Mouse (Mus musculus) embryo, embryonic 10 days (tissue): ENCODE results near the gene Adgrf3.
A peak's percentile ranks its signal among the peaks of the same experiment; 100 is the strongest.

ENCODE experiments used
- DNase-seq: peaks from one replicate; pipeline ENCODE4 v3.0.0-alpha.2; 2015; ENCODE audit warnings: low spot score

The Adgrf3 gene

GRCm38 (mm10) chr5:30202221-30202620 is 3.3 kb downstream of the Adgrf3 start:
- no peak for DNase-seq

DNA sequence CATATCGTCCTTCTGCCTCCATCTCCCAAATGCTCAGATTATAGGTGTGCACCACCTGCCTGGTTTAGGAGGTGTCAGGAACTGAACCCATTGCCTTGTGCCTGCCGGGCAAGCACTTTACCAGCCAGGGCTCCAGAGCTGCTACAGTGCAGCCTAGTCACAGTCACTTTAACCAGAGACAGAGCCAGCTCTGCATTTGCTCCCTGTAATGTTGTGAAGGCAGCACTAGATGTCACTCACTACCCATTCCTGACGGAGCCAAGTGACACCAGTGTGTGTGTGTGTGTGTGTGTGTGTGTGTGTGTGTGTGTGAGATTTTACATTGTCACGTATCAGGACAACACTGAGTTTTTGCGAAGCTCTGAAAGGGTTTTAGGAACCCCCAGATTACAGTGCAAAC is 4.0 kb downstream of the Adgrf3 start:
- peak; percentile 41 for DNase-seq

- DNase-seq = no peak
These were observed 7.3 kb downstream of the Adgrf3 start for GRCm38 (mm10) chr5:30198257-30198656.

DNA sequence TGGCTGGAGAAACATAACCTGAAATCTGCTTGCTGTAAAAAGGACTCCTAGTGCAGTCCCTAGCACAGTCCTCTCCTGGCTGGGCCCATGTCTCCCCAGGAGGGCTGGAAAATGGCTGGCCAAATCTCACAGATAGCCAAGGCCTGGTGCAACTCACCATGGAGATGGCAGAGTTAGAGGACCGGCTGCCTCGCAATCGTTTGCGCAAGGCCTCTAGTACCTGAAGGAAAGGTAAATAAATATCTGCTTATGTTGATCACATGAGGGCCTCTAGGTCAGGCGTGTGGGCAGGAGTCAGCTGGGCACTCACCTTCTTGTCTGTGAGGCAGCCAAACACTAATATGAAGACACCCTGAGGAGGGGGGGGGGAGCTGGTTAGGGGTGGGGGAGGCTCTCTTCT is 10.2 kb downstream of the Adgrf3 start:
- DNase-seq = no peak

DNA sequence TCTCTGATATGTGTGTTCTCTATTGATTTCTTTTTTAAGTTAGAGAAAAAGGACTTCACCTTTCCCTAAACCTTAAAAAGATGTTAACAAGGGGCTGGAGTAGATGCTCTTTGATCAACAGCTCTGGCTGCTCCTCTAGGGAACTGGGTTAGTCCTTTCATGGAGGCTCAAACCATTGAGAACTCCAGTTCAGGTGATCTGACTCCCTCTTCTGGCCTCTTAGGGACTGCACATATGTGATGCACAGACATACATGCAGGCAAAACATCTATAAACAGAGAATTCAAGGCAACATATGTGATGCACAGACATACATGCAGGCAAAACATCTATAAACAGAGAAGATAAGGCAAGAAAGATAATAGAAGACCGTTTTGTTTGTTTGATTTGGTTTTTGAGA is 13.1 kb downstream of the Adgrf3 start:
- peak; percentile 24 for DNase-seq

DNA sequence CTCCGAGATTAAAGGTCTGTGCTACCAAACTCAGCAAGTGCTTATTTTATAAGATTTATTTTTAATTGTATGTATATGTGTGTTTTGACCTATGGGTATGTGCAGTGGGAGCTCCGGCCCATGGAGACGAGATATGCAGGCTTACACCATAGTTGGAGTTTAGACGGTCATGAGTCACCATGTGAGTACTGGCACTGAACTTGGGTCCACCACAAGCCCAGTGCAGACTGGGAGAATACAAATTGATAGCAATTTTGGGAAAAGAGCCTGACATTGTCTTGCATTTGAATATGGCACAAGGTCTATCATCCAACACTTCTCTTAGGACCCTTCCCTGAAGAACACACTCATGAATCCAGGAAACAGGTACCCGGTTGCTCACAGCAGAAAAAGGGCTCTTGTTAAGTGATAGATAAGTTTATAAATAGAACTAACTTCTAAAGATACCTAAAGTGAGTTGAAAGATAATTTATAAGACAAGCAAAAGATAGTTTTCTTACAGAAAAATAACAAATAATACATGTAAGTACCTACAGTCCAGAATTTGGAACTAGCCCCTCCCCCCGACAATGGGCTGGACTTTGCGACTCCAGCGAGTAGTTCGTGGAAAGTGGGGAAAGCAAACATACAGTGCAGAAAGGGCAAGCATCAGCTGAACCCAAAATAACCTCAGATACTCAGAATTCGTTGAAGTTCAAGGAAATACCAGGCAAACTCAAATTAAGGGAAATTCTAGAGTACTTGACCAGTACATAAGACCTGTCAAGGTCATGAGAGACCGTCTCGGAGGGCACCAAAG is 17.6 kb downstream of the Adgrf3 start:
- DNase-seq = no peak

- peak; percentile 27 for DNase-seq
These were observed 29.7 kb downstream of the Adgrf3 start for GRCm38 (mm10) chr5:30175811-30176210.

GRCm38 (mm10) chr5:30172931-30173692 is 32.4 kb downstream of the Adgrf3 start:
- peak; percentile 23 for DNase-seq

DNA sequence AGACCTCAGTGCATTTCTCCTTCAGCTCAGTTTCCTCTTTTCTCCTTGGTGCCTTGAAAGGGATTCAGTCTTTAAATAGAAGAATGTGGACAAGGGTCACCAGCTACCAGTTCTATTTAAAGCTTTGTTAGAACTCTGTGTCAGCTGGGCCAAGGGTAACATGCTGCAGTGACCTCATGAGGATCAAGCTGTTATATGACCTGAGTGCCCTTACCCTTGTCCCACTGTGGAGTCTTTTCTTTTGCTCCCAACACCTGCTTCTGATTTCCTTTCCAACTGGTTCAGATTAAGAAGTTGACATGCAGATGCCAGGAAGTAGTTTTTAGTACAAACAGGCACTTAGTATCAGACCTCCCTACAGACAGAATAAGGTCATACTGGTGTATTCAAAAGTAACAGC is 33.4 kb downstream of the Adgrf3 start:
- DNase-seq = peak; percentile 86

DNA sequence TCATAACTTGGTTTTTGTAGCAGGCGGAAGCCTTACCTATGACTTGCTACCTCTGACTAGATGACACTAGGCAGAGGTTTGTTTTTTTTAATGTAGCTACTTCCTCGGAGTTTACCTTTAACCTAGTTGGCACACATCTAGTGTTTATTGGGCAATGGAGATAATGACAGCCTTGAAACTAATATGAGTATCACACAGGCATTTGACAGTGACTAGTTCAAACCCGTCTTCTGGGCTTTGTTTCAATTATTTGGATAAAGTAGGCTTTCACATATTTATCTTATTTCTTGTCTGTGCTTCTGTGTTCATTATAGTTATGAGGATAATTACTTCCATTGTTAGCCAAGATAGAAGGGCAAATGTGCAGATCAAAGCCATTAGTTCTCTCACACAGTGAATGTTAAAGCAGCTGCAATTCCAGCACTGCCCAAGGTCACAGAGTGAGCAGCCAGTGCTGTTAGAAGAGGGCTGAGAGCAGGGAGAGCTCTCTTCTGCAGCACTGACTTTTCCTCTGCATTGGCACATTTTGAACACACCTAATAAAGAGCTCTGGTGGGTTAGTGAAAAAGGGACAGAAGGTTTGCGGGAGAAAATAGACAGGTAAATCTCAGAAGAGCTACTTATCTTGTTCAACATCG is 35.1 kb downstream of the Adgrf3 start:
- DNase-seq = no peak

GRCm38 (mm10) chr5:30165234-30165946 is 40.1 kb downstream of the Adgrf3 start:
- no peak for DNase-seq

GRCm38 (mm10) chr5:30162339-30162738 is 43.2 kb downstream of the Adgrf3 start:
- no peak for DNase-seq

GRCm38 (mm10) chr5:30161836-30162235 is 43.7 kb downstream of the Adgrf3 start:
- no peak for DNase-seq

- DNase-seq = no peak
These were observed 45.9 kb downstream of the Adgrf3 start for GRCm38 (mm10) chr5:30159601-30160000.

DNA sequence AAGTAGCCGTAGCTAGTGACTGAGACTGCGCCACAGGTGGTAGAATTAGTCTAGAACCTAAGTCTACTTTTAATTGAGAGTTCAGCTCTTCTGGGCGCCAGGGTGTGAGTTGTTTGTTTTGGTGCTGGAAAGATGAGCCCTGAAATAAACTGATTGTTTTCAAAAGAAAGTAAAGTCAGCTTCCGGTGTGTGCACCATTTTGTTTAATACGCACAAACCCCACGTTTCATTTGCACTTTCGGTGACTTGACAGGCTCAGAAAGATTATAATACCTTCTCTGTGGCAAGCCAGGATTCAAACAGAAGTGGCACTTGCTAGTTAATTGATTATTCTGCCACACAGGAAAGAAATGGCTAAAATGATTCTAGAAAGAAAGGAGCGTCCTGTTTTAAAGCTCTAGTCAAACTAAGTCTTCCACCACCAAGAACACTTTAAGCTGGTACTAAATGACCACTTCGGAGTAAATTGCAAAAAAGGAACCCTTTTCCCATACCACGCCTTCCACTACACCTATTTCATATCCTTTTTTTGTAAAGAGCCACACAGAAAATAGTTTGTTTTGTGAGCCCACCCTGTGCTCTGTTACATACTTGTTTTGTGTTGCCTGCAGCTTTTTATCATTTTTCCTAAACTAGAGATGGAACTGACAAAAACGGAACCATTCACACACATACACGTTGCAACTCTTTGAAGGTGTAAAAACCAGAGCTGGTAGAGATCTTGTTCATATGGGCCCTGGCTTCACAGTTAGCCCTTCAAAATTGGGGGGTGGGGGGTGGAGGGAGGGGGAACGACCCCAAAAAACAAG is 49.5 kb downstream of the Adgrf3 start:
- DNase-seq = no peak

DNA sequence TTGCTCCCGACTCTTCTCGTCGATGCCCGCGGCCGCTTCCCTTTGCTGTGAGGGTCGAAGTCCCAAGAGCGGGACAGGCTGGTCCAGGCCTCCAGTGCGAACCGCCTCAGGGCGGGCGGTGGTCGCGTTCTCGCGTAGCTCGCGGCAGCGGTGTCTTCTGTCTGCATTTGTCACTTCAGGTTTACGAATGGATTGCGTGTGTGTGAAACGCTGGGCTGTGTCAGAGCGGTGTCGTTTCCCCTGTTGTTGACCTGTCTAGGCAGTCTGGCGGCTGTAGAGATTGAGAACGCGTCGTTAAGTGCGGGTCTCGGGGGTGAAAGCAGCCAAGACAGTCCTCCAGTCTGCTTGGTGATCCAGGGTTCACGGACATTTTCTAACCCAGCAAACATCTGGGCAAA is 50.1 kb downstream of the Adgrf3 start:
- DNase-seq = no peak

GRCm38 (mm10) chr5:30154474-30155394 is 50.8 kb downstream of the Adgrf3 start, which contains the start of the genes Hadha and Hadhb:
Gene Hadha (minus strand): TSS chr5:30155162.
Gene Hadhb (plus strand): TSS chr5:30155248.
- DNase-seq = peak; percentile 91

DNA sequence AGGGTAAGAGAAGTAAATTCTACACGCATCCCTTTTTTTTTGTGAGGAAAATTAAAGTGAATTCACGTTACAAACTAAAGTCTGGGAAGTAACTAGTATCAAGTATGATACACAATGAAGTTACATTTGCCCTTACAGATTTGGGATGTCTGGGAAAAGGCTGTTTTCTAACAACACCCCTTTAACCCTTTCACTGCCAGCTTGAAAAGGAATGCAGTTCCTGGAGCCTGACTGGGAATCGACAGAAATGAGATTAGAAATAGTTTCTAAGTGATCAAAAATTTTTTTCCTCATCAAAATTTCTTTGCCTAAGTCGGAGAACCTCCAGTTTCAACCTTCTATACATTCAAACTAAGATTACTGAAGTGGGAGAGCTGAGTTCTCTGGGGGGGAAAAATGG is 51.5 kb downstream of the Adgrf3 start:
- peak; percentile 51 for DNase-seq

DNA sequence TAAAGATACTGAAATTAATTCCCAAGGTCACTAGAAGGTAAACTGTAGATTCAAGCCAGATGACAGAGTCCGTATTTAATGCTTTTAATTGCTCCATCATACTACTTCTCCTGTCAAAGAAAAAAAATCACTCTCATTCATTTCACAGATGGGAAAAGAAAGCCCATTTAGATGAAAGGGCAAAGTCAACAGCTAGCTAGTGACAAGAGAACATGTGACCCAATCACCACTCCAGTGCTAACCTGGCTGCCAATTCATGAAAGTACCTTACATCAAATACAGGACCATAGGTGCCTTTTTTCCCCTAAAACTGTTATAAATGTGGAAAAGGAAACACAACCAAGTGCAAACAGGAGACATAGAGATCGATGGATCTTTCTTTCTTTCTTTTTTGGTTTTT is 52.3 kb downstream of the Adgrf3 start:
- DNase-seq = no peak

- no peak for DNase-seq
These were observed 53.1 kb downstream of the Adgrf3 start for GRCm38 (mm10) chr5:30152413-30152812.
